Mouse (Mus musculus) embryo, embryonic 9.5 days (tissue): ENCODE measurements around the gene Cdh4.

ENCODE experiments used
- DNase-seq: peaks from one replicate; pipeline ENCODE4 v3.0.0-alpha.2; 2017; ENCODE audit errors: extremely low spot score

Gene Cdh4

GRCm38 (mm10) chr2:179537800-179538450 lies 95.7 kb downstream of the Cdh4 start:
- DNase-seq = no peak

DNA sequence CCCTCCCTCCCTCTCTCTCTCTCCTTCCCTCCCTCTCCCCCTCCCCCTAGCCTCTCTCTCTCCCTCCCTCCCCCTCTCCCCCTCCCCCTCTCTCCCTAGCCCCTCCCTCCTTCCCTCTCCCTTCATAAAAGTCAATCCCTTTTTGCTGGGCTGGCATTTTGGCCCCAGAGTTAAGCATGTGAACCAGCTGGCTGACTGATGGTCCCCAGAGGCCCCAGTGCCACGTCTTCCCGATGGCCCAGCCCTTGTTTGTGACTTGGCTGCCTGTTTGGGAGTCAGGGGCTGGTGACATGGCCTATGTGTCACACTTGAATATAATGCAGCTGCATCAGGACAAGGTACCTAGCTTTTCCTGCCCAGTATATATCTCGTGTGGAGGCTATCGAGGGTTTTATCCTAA lies 96.3 kb downstream of the Cdh4 start:
- no peak for DNase-seq

- DNase-seq = no peak
Observed at GRCm38 (mm10) chr2:179539532-179540245, 97.5 kb downstream of the Cdh4 start.

GRCm38 (mm10) chr2:179541096-179541495 lies 98.9 kb downstream of the Cdh4 start:
- DNase-seq = no peak

- no peak for DNase-seq
Observed at GRCm38 (mm10) chr2:179547627-179548026, 105.4 kb downstream of the Cdh4 start.

DNA sequence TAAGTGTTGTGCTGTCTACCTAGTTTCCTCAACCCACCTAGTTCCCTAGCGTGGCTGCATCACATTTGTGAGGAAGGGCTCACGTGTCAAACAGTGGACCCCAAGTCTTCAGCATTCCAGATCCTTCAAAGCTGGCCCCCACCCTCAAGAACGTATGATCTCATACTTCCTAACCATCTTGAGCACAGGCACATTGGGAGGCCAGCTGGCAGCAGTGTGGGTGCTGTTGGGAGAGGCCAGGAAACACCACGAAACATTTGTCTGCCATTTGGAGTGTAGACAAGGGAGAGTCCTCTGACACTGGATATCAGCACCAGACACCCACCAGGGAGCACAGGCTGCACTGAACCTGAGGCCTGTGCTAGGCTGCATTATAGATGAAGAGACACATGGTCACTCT lies 113.7 kb downstream of the Cdh4 start:
- no peak for DNase-seq

- no peak for DNase-seq
Observed at GRCm38 (mm10) chr2:179562350-179562749, 120.1 kb downstream of the Cdh4 start.

DNA sequence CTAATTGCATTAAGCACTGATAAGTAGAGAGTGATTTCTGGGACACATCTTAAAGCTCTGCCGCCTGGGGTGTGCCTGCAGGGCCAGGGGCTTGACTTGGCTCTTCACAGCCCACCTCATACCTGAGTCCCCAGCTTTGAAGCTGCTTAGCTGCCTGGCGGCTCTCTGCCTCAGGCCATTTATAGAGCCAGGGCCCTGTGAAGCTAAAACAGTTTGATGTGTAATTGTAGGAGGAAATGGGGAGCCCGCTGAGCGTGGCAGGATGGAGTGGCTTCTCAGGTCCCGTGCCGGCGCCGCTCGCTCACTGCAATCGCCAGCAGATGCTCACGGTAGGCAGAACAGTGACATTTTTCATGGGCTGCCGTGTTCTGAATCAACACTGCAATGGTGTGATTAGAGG lies 123.4 kb downstream of the Cdh4 start:
- no peak for DNase-seq

DNA sequence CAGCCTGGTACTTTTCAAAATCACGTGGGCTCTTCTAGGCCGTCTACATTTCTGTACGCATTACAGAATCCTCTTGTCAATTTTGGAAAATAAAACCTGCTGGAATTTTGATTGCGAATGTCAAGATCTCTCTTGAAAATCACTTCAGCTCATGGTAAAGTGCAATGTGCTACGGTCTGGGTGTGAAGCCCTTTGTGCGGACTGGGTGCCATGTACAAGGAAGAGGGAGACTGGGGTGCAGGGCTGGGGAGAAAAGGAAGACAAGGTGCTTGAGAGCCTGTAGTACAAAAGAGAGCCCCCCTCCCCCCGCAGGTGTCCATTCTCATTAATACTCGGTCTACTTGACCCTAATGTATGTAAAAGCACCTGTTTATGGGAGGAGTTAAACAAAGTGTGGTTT lies 125.7 kb downstream of the Cdh4 start:
- no peak for DNase-seq

GRCm38 (mm10) chr2:179569171-179569570 lies 126.9 kb downstream of the Cdh4 start:
- no peak for DNase-seq

GRCm38 (mm10) chr2:179571175-179571769 lies 129.0 kb downstream of the Cdh4 start:
- DNase-seq = no peak

DNA sequence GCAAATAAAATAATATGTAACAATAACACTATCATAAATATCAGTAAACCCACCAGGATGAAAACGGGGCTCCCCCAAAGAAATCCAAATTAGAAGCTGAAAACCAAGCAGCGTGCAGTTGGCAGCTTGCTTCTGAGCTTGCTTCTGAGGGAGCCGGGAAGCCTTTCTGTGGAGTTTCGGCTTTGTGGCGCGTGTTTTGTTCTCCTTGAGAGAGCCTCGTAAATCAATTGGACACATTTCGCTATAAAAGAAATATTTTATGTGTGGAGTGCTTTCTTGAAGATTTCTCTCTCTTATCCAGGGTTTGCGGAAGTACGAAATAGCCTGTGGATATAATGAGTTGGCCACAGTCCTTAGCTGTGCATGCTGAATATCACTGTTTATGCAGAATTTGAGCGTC lies 131.1 kb downstream of the Cdh4 start:
- no peak for DNase-seq

GRCm38 (mm10) chr2:179573786-179574185 lies 131.6 kb downstream of the Cdh4 start:
- DNase-seq = no peak

DNA sequence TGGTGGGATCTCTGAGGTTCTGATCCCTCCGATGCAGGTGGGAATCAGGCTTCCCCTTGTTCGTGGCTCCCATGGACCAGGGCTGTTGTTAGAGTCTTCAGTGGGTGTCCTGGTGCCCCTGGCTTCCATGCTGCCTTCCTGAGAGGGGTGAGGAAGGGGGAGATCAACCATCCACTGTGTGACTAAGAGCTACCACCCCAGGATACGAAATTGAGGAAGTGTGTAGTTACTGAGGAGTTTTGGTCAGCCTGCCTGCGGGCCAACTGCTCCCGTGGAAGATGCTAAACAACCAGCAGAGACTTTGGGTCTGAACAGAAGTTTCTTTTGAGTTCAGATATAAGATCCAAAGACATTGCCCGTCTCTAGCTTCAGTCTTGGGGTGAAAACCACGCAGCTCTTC lies 133.4 kb downstream of the Cdh4 start:
- no peak for DNase-seq

DNA sequence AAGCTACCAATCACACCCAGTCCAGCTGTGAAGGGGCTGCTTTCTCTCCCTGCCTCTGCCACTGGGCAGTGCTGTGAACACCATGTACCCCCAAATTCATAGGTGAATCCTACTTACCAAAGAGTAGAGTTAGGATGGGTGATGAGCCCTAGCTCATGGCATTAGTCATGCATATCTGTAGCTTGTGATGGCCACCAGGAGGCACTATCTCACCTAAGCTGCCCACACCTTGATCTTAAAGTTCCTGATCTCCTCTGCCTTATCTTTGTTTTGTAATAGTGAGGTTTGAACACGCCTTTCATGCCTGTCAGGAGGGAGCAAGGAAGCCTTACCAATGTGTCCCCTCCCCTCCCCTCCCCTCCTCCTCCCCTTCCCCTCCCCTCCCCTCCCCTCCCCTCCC lies 134.0 kb downstream of the Cdh4 start:
- no peak for DNase-seq

DNA sequence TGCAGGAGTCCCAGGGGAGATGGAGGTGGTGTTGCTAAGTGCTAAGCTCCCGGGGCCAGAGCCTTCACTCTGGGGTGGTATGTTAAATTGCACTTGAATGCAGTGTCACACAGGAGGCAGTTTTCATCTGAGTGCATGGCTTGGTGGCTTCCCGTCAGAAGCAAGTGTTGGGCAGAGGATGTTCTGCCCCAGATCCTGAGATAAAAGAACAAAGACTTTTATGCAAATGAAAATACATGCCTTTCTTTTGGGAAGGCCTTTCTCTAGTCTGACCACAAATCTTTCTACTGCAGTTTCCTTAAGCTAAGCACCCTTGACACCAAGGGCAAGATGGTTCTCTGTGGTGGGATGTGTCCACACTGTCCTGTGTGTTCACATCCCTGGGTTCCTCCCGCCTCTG lies 136.1 kb downstream of the Cdh4 start:
- DNase-seq = no peak

GRCm38 (mm10) chr2:179578842-179579241 lies 136.6 kb downstream of the Cdh4 start:
- DNase-seq = no peak

- DNase-seq = no peak
Observed at GRCm38 (mm10) chr2:179580415-179580814, 138.2 kb downstream of the Cdh4 start.

DNA sequence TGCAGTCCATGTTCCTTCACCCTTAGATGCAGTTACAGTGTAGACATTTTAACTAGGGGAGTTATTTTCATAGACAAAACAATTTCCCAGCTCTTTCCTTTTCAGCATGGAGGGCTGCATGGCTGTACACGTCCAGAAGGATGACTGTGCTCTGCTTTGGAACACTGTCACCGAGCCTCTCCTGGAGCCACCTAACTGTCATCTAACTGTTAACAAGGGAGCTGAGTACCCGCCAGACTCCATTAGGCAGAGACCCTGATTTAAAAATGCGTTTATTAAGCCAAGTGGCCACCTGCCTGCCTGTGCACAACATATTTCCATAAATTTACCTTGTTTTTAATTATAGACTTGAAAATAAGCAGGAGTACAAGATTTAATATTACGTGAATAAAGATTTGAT lies 138.8 kb downstream of the Cdh4 start:
- no peak for DNase-seq

DNA sequence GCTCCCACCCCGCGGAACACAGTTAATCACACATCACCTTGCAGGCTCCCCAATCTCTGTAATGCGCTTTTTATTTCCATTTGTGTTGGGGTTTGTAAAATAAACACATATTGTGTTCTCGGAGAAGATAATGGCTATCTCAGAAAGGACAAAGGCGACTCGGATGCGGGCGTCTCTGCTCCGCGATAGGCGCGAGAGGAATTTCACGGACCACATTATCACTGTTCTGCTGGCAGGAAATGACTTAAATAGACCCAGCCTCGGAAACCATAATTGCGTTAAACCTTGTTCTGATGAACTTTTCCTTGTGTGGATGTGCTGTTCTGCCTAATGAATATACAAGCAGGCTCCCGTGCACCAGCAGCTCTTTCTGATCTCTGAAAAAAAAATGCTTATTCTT lies 140.7 kb downstream of the Cdh4 start:
- DNase-seq = no peak

- DNase-seq = no peak
Observed at GRCm38 (mm10) chr2:179584672-179585071, 142.4 kb downstream of the Cdh4 start.

GRCm38 (mm10) chr2:179586436-179586835 lies 144.2 kb downstream of the Cdh4 start:
- DNase-seq = no peak

GRCm38 (mm10) chr2:179587069-179587468 lies 144.8 kb downstream of the Cdh4 start:
- no peak for DNase-seq
